Mouse (Mus musculus) kidney, embryonic 16.5 days (tissue): ENCODE results near the gene Mylip. TPM values are rescaled to one million over a fixed set of nuclear protein-coding genes. Genes with fewer than 3 reads are reported as not detected.

Experiments
- ATAC-seq: fragments of 200-750 bp; cut with Nextera tagmentation; 2 replicates; pipeline ENCODE4 v1.8.0; 2017; ENCODE audit warnings: moderate TSS enrichment; ENCODE audit not compliant: low FRiP score, low TSS enrichment
- H3K27ac ChIP-seq: fragments of 300-500 bp; sonication (generic); 2 replicates; pipeline ENCODE4 v1.5.1; 2014; ENCODE audit warnings: low read length
- H3K27me3 ChIP-seq: fragments of 300-500 bp; sonication (generic); 2 replicates; pipeline ENCODE4 v1.6.1; 2014; ENCODE audit warnings: low read length, control low read depth, mixed read lengths; ENCODE audit not compliant: insufficient read depth
- H3K36me3 ChIP-seq: fragments of 300-500 bp; sonication (generic); 2 replicates; pipeline ENCODE4 v1.6.1; 2014; ENCODE audit warnings: low read length, control low read depth, mixed read lengths; ENCODE audit not compliant: insufficient read depth
- H3K4me1 ChIP-seq: fragments of 300-500 bp; sonication (generic); 2 replicates; pipeline ENCODE4 v1.6.1; 2014; ENCODE audit warnings: low read length, control low read depth, mixed read lengths; ENCODE audit not compliant: insufficient read depth
- H3K4me2 ChIP-seq: fragments of 300-500 bp; sonication (generic); replicated peaks from 2 replicates; pipeline ENCODE4 v1.6.1; 2014; ENCODE audit warnings: low read depth, low read length
- H3K4me3 ChIP-seq: fragments of 300-500 bp; sonication (generic); 2 replicates; pipeline ENCODE4 v1.5.1; 2014; ENCODE audit warnings: mild to moderate bottlenecking, low read length
- H3K9ac ChIP-seq: fragments of 300-500 bp; sonication (generic); replicated peaks from 2 replicates; pipeline ENCODE4 v1.6.1; 2014; ENCODE audit warnings: low read length
- H3K9me3 ChIP-seq: fragments of 300-500 bp; sonication (generic); 2 replicates; pipeline ENCODE4 v1.6.1; 2016; ENCODE audit warnings: low read length, control low read depth
- WGBS: fragments of 180-500 bp; shearing (Covaris S2); extraction: QIAGEN DNeasy Blood & Tissue Kit; methylation state at CpG from one replicate; pipeline ENCODE4 v1.1.7; 2014; 5-methylcytosine and 5-hydroxymethylcytosine counted together
- polyA plus RNA-seq: library from polyadenylated mRNA; unstranded; fragments of >200 nt; fragmentation: Nextera tagmentation; extraction: Ambion mirVana; gene quantifications from 2 replicates; pipeline ENCODE4 v1.2.1, GENCODE M21; 2015

The Mylip gene
- polyA plus RNA-seq, 1 experiment from 2014 or later = 16.2 TPM

- Histone ChIP-seq H3K4me2 (no peak overlapping the region), H3K27me3 (no peaks in the 10 kb centered on the region), H3K9ac (no peak overlapping the region), H3K4me1 (peaks cover 16% of the 10 kb centered on the region; the same call in 1 of the 2 replicates), H3K4me3 (no peak overlapping the region), H3K36me3 (peaks cover 18% of the 10 kb centered on the region), H3K9me3 (no peaks in the 10 kb centered on the region), H3K27ac (no peak overlapping the region)
- ATAC-seq = no peak
- WGBS = 60% methylated on average over 14 of the region's 14 CpGs
Measured at GRCm38 (mm10) chr13:45416621-45417057, 27.1 kb downstream of the Mylip start.

GRCm38 (mm10) chr13:45418986-45419385 lies 29.4 kb downstream of the Mylip start:
- Histone ChIP-seq H3K4me2 (no peak overlapping the region), H3K36me3 (no peaks in the 10 kb centered on the region), H3K4me1 (peaks cover 15% of the 10 kb centered on the region; the same call in 1 of the 2 replicates), H3K9me3 (no peaks in the 10 kb centered on the region), H3K27me3 (no peaks in the 10 kb centered on the region), H3K9ac (no peak overlapping the region), H3K4me3 (no peak overlapping the region), H3K27ac (no peak overlapping the region)
- no peak for ATAC-seq
- 78% methylated on average over 12 of the region's 12 CpGs for WGBS

- Histone ChIP-seq H3K36me3 (no peaks in the 10 kb centered on the region), H3K4me2 (no peak overlapping the region), H3K27me3 (no peaks in the 10 kb centered on the region), H3K27ac (no peak overlapping the region), H3K9me3 (no peaks in the 10 kb centered on the region), H3K9ac (no peak overlapping the region), H3K4me3 (no peak overlapping the region), H3K4me1 (0 out of 2 replicates have a peak, but pooled peaks cover 2% of the 10 kb centered on the region)
- WGBS = 69% methylated on average over 13 of the region's 13 CpGs
- no peak for ATAC-seq
Measured at GRCm38 (mm10) chr13:45422251-45422650, 32.7 kb downstream of the Mylip start.

GRCm38 (mm10) chr13:45422709-45423108 lies 33.2 kb downstream of the Mylip start:
- Histone ChIP-seq H3K4me2 (no peak overlapping the region), H3K9me3 (no peaks in the 10 kb centered on the region), H3K9ac (no peak overlapping the region), H3K4me3 (no peak overlapping the region), H3K4me1 (0 out of 2 replicates have a peak, but pooled peaks cover 2% of the 10 kb centered on the region), H3K27ac (no peak overlapping the region), H3K36me3 (no peaks in the 10 kb centered on the region), H3K27me3 (no peaks in the 10 kb centered on the region)
- no peak for ATAC-seq
- WGBS = 81% methylated on average over 5 of the region's 5 CpGs

GRCm38 (mm10) chr13:45423905-45424304 lies 34.4 kb downstream of the Mylip start:
- ATAC-seq = no peak
- H3K36me3 ChIP-seq = no peaks in the 10 kb centered on the region
- no peak overlapping the region for H3K9ac ChIP-seq
- H3K27ac ChIP-seq = no peak overlapping the region
- 89% methylated on average over 5 of the region's 5 CpGs for WGBS
- H3K9me3 ChIP-seq = no peaks in the 10 kb centered on the region
- peaks cover 5% of the 10 kb centered on the region; the same call in 1 of the 2 replicates for H3K4me1 ChIP-seq
- no peak overlapping the region for H3K4me3 ChIP-seq
- no peak overlapping the region for H3K4me2 ChIP-seq
- no peaks in the 10 kb centered on the region for H3K27me3 ChIP-seq

- no peaks in the 10 kb centered on the region for H3K9me3 ChIP-seq
- H3K4me3 ChIP-seq = no peak overlapping the region
- no peak overlapping the region for H3K9ac ChIP-seq
- H3K4me1 ChIP-seq = peaks cover 8% of the 10 kb centered on the region; the same call in 1 of the 2 replicates
- H3K27ac ChIP-seq = 0 out of 2 replicates have a peak overlapping the region, but pooled peaks have one; percentile 23
- ATAC-seq = no peak
- H3K36me3 ChIP-seq = no peaks in the 10 kb centered on the region
- H3K27me3 ChIP-seq = no peaks in the 10 kb centered on the region
- 62% methylated on average over 11 of the region's 11 CpGs for WGBS
- no peak overlapping the region for H3K4me2 ChIP-seq
Measured at GRCm38 (mm10) chr13:45429239-45429638, 39.7 kb downstream of the Mylip start.

GRCm38 (mm10) chr13:45437134-45437533 lies 47.6 kb downstream of the Mylip start:
- WGBS = 81% methylated on average over 9 of the region's 9 CpGs
- no peaks in the 10 kb centered on the region for H3K9me3 ChIP-seq
- no peak for ATAC-seq
- no peaks in the 10 kb centered on the region for H3K4me1 ChIP-seq
- no peak overlapping the region for H3K9ac ChIP-seq
- no peak overlapping the region for H3K4me3 ChIP-seq
- H3K27ac ChIP-seq = no peak overlapping the region
- no peaks in the 10 kb centered on the region for H3K36me3 ChIP-seq
- H3K27me3 ChIP-seq = no peaks in the 10 kb centered on the region
- no peak overlapping the region for H3K4me2 ChIP-seq

- 80% methylated on average over 6 of the region's 6 CpGs for WGBS
- no peak overlapping the region for H3K27ac ChIP-seq
- no peaks in the 10 kb centered on the region for H3K9me3 ChIP-seq
- peaks cover 14% of the 10 kb centered on the region for H3K4me1 ChIP-seq
- H3K4me3 ChIP-seq = no peak overlapping the region
- no peak for ATAC-seq
- H3K27me3 ChIP-seq = no peaks in the 10 kb centered on the region
- H3K9ac ChIP-seq = no peak overlapping the region
- H3K36me3 ChIP-seq = no peaks in the 10 kb centered on the region
- no peak overlapping the region for H3K4me2 ChIP-seq
Measured at GRCm38 (mm10) chr13:45438853-45439252, 49.3 kb downstream of the Mylip start.

GRCm38 (mm10) chr13:45440226-45440625 lies 50.7 kb downstream of the Mylip start:
- H3K4me2 ChIP-seq = no peak overlapping the region
- H3K4me3 ChIP-seq = no peak overlapping the region
- no peaks in the 10 kb centered on the region for H3K27me3 ChIP-seq
- H3K27ac ChIP-seq = no peak overlapping the region
- no peak overlapping the region for H3K9ac ChIP-seq
- peaks cover 14% of the 10 kb centered on the region for H3K4me1 ChIP-seq
- 46% methylated on average over 5 of the region's 5 CpGs for WGBS
- no peak for ATAC-seq
- H3K36me3 ChIP-seq = no peaks in the 10 kb centered on the region
- H3K9me3 ChIP-seq = no peaks in the 10 kb centered on the region

- 25% methylated on average over 4 of the region's 4 CpGs for WGBS
- Histone ChIP-seq H3K4me3 (no peak overlapping the region), H3K4me2 (no peak overlapping the region), H3K27me3 (no peaks in the 10 kb centered on the region), H3K9me3 (no peaks in the 10 kb centered on the region), H3K36me3 (no peaks in the 10 kb centered on the region), H3K4me1 (peaks cover 17% of the 10 kb centered on the region), H3K9ac (no peak overlapping the region), H3K27ac (no peak overlapping the region)
- ATAC-seq = peak; percentile 54; the same call in 1 of the 2 replicates
Measured at GRCm38 (mm10) chr13:45442451-45442850, 52.9 kb downstream of the Mylip start.
